Mouse (Mus musculus) kidney, adult 18-20 months (tissue): ENCODE measurements around the gene Olfr742.

Experiments used
- DNase-seq: peaks from one replicate; pipeline ENCODE4 v3.0.0; 2021

Olfr742 gene

DNA sequence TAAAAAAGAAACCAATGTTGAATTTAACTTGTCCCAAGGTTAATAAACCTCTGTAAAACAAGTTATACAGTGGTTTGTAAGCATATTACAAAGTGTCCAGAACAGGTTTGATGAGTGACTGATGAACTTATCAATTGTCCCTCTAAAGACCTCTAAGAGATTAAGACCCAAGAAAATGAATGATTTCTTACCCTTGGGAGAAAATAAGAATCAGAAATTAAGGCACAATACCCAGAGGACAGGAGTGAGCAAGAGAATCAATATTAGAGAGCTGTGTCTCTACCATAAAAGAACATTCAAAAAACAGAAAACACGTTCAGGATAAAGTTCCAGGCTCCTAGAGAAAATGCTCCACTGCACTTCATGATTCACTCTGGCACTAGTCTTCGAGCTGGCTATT lies at the start of gene Olfr742:
Gene Olfr742 (plus strand): TSS at position 301 of the 400 bp plus-strand sequence.
- DNase-seq: no peak

GRCm38 (mm10) chr14:50472438-50472837 lies 31.0 kb upstream of the Olfr742 start, which contains the start of gene Olfr741:
Gene Olfr741 (plus strand): TSS chr14:50472738.
- no peak for DNase-seq

DNA sequence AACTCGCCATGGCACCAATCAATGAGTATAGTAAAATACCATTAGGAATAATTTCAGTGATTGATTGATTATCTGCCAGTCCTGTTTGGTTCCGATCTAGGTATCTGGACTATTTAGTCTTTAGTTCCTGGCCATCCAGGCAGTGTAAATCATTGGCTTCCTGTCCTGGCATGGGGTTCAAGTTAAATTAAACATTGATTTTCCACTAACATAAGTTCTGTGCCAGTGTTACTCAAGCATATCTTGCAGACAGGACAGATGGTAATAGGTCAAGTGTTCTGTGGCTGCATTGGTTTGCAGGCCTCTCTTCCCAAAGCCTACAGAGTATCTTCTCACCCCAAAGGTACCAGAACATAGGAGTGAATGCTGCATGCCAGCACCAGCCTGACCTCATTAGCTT lies 25.0 kb upstream of the Olfr742 start:
- no peak for DNase-seq

GRCm38 (mm10) chr14:50521539-50521938 lies 18.1 kb downstream of the Olfr742 start, which contains the start of gene Olfr743:
Gene Olfr743 (plus strand): TSS chr14:50521839.
- DNase-seq: no peak

- no peak for DNase-seq
Measured at GRCm38 (mm10) chr14:50552734-50553133, 49.3 kb downstream of the Olfr742 start.
